Mouse (Mus musculus) testis, adult 2 months (tissue): Measurements from ENCODE around the gene Nr1h4. TPM values are rescaled to one million over a fixed set of nuclear protein-coding genes. Genes with fewer than 3 reads are reported as not detected.

Experiments
- H3K27ac ChIP-seq: fragments of 200-500 bp; 2 replicates; pipeline ENCODE4 v1.5.1; 2012; ENCODE audit warnings: low read depth, low read length; ENCODE audit not compliant: control insufficient read depth, insufficient read depth
- H3K27me3 ChIP-seq: fragments of 200-500 bp; 2 replicates; pipeline ENCODE4 v1.6.1; 2012; ENCODE audit warnings: mild to moderate bottlenecking, low read length, moderate library complexity; ENCODE audit not compliant: control insufficient read depth, insufficient read depth
- H3K36me3 ChIP-seq: fragments of 200-500 bp; 2 replicates; pipeline ENCODE4 v1.6.1; 2012; ENCODE audit warnings: mild to moderate bottlenecking, low read length; ENCODE audit not compliant: control insufficient read depth, insufficient read depth
- H3K4me1 ChIP-seq: fragments of 200-500 bp; 2 replicates; pipeline ENCODE4 v1.6.1; 2012; ENCODE audit warnings: low read length; ENCODE audit not compliant: control insufficient read depth, insufficient read depth
- H3K4me3 ChIP-seq: fragments of 200-500 bp; 2 replicates; pipeline ENCODE4 v1.5.1; 2012; ENCODE audit warnings: low read depth, mild to moderate bottlenecking, low read length, moderate library complexity, mixed read lengths; ENCODE audit not compliant: control insufficient read depth
- CTCF ChIP-seq: fragments of 200-500 bp; IDR thresholded peaks from 2 replicates; pipeline ENCODE4 v1.5.1; 2012; ENCODE audit warnings: low read depth, mild to moderate bottlenecking, inconsistent platforms, low read length, moderate library complexity; ENCODE audit not compliant: control insufficient read depth, insufficient read depth, insufficient replicate concordance
- POLR2A ChIP-seq: fragments of 200-500 bp; IDR thresholded peaks from 2 replicates; pipeline ENCODE4 v1.6.1; 2012; ENCODE audit warnings: low read depth, mild to moderate bottlenecking, inconsistent platforms, low read length, moderate library complexity; ENCODE audit not compliant: control insufficient read depth
- polyA plus RNA-seq: library from polyadenylated mRNA; depleted of rRNA; stranded (reverse); fragments of >200 nt; gene quantifications from 2 replicates; pipeline ENCODE4 v1.2.3, GENCODE M21; 2012

Nr1h4 gene
- polyA plus RNA-seq, 1 experiment = 0.26 TPM

DNA sequence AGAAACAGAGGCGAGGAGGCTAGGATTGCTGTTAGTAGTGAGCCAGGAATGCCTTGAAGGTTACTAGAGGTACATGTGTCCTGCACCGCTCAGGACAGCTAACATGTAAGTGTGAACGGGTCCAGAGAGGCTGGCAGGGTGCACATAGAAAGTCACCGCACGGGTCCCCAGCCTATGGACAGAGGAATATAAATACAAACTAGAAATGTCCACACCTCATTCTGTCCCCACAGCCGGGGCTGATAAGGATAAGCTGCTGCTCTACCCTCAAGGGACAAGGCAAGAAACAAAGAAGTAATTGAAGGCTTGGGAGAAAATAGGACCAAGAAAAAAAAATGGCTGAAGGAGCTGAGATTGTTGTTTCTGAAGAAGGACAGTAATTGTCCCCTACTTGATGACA is 10.5 kb upstream of the Nr1h4 start:
- Histone ChIP-seq H3K36me3 (no peaks in the 10 kb centered on the region), H3K4me1 (no peaks in the 10 kb centered on the region), H3K4me3 (no peak overlapping the region), H3K27me3 (no peaks in the 10 kb centered on the region), H3K27ac (no peak overlapping the region)
- no peak for TF ChIP-seq CTCF
- TF ChIP-seq POLR2A = no peak

DNA sequence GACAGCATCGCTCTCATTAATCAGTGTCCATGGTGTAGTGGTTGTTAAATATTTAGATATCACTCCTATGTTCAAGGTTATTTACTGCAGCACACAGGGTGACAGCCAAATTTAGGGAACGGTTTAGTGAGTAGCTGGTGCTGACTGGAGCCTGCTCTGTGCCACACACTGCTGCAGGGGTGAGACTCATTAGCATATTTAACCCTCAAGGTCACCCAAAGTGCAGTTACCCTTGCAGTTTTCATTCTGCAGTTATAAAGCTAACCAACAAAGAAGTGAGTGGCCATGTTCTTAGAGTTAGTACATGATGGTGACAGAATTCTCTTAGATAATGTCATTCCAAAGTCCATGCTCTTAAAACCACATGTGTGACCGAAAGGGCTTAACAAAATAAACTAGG is 8.9 kb upstream of the Nr1h4 start:
- TF ChIP-seq CTCF (no peak), POLR2A (no peak)
- H3K4me3 ChIP-seq = no peak overlapping the region
- no peaks in the 10 kb centered on the region for H3K36me3 ChIP-seq
- H3K27ac ChIP-seq = no peak overlapping the region
- no peaks in the 10 kb centered on the region for H3K27me3 ChIP-seq
- no peaks in the 10 kb centered on the region for H3K4me1 ChIP-seq

DNA sequence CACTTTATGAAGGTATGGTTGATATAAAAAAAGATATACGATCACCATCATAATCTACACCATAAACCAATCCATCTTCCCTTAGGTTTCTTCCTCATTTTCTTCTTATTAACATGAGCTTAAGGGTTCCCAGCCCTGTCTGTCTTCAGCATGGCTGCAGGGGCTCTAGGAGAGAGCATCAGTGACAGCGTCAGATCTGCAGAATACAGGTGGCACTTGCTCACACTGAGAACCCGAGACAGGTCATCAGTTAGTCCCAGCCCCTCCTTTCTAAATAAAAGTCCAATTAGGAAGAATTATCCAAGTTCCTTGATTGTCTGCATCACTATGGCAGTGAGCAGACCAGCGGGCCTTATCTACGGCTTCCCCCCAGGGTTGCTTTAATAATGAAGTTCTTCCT is 934 bp downstream of the Nr1h4 start:
- no peak for TF ChIP-seq POLR2A
- TF ChIP-seq CTCF = no peak
- Histone ChIP-seq H3K36me3 (no peaks in the 10 kb centered on the region), H3K27ac (no peak overlapping the region), H3K4me1 (peaks cover 4% of the 10 kb centered on the region; the same call in 1 of the 2 replicates), H3K4me3 (no peak overlapping the region), H3K27me3 (no peaks in the 10 kb centered on the region)

DNA sequence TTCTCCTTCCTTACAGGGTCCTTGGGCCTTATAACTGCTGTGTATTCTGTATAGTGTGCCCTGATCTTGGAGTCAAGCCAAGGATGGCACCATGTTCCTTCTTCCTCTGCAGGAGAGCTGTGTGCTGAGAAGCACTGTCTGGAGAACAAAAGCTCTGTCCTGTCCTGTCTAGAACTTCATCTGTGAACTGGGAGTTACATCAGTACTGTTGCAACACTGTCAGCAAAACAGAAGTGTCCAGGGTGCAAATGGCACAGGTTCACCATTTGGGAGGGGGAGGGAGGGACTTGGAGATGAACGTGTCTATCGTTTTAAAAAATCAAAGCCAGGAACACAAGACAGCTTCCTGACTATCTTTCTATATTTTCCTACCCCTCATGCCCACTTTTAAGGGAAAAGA is 1.4 kb downstream of the Nr1h4 start:
- Histone ChIP-seq H3K27me3 (no peaks in the 10 kb centered on the region), H3K4me3 (no peak overlapping the region), H3K36me3 (no peaks in the 10 kb centered on the region), H3K27ac (no peak overlapping the region), H3K4me1 (peaks cover 4% of the 10 kb centered on the region; the same call in 1 of the 2 replicates)
- TF ChIP-seq CTCF (no peak), POLR2A (no peak)

DNA sequence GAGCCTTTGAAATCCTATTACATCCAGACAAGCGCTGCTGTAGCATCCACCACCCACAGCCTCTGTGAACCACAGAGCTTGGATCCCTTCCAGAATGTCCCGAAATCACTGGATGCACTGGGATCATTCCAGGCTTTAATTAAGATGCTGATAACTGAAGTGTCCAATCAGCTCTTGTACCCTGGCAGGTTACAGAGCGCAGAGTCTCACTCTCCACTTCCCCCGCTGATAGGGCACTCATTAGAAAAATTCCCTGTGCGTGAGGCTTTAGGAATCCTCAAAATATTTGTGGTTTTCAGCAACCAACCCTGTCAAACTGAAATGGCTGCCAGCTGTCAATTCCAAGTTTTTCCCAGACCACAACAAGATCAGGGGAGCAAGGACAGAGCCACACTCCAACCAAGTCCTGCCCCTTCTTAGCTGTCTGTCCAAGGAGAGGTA is 2.2 kb downstream of the Nr1h4 start:
- H3K36me3 ChIP-seq = no peaks in the 10 kb centered on the region
- H3K27me3 ChIP-seq = no peaks in the 10 kb centered on the region
- peaks cover 4% of the 10 kb centered on the region; the same call in 1 of the 2 replicates for H3K4me1 ChIP-seq
- H3K4me3 ChIP-seq = no peak overlapping the region
- H3K27ac ChIP-seq = no peak overlapping the region
- no peak for TF ChIP-seq POLR2A

DNA sequence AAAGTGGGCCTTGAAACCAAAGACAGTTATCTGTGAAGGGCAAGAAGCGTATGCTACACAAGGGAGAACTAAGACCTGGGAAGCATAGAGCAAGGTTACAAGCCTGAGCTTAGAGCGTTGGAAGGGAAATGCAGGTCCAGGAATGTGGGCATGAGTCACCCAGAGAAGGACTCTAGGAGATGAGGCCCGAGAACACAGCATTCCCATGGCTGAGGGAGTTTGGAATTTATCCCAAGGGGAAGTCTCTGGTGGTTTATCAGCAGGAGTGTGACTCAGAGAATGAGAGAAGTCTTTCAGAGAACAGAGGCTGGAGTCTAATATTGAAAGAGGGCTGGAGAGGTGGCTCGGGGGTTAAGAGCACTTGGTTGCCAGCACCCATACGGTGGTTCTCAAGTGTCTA is 6.3 kb downstream of the Nr1h4 start:
- Histone ChIP-seq H3K27ac (no peak overlapping the region), H3K4me1 (no peaks in the 10 kb centered on the region), H3K36me3 (no peaks in the 10 kb centered on the region), H3K27me3 (no peaks in the 10 kb centered on the region), H3K4me3 (no peak overlapping the region)
- TF ChIP-seq CTCF (no peak), POLR2A (no peak)

DNA sequence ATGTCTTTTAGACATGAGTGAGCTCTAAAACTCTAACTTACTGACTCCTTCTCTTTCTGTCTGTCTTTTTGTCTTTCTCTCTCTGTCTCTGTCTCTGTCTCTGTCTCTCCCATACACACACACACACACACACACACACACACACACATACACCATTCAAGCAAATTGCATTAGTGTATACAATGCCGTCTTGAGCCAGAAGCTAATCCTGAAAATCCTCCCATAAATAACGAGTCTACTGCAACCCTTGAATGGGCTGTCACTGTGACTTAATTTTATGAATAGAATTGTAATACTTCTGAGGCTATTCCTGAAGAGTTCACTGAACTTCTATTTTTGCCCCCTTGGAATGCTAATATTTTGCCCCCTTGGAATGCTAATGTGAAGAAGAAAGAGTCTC is 7.6 kb downstream of the Nr1h4 start:
- H3K4me3 ChIP-seq = no peak overlapping the region
- H3K27ac ChIP-seq = no peak overlapping the region
- no peak for TF ChIP-seq POLR2A
- no peaks in the 10 kb centered on the region for H3K4me1 ChIP-seq
- H3K36me3 ChIP-seq = no peaks in the 10 kb centered on the region
- no peaks in the 10 kb centered on the region for H3K27me3 ChIP-seq

DNA sequence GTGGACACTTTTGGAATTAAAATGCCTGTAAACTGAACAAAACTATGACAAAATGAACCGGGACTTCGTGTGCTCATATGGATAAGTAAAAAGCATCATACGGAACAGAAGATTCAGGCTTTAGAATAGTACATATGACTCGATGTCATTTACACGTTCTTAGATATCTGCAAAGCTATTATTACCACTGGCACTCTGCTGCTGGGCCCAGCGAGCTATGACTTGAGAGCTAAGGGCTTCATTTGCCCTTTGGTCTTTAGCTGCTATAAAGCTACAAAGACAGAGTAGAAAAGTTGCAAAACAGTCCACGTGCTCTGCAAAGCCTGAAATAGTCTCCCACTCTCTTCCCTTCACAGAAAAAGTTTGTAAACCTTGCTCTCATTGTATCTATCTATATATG is 10.9 kb downstream of the Nr1h4 start:
- Histone ChIP-seq H3K27me3 (no peaks in the 10 kb centered on the region), H3K4me3 (no peak overlapping the region), H3K36me3 (no peaks in the 10 kb centered on the region), H3K4me1 (no peaks in the 10 kb centered on the region), H3K27ac (no peak overlapping the region)
- no peak for TF ChIP-seq POLR2A
- no peak for TF ChIP-seq CTCF
